Mouse (Mus musculus): ENCODE data around the gene Nav2.

DNA sequence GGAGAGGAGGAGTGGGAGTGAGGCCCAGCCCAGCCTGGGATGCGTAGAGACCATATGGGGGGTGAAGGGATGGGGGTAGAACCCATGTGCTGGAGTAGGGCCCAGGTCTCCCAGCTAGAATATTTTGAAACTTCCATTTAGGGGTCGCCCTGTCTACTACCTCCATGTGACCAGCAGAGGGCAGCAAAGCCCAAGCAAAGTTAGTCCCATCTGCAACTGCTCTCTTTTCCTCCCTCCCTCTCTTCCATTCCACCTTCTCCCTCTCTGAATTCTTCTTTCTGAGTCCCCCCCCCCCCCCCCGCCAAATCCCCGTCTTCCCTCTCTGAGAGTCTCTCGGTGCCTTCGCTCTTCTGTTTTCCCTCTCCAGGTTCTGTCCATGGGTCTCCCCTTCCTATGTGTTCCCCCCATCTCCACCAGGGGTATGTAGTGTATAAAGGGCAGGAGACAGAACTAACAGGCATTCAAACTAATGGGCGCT is 707.8 kb downstream of the Nav2 start:
- TF ChIP-seq POLR2A (IDR thresholded peaks at IDR 0.05; ENCODE audit: extremely low read depth, insufficient read depth, low read length): no peak
- TF ChIP-seq CTCF (IDR thresholded peaks at IDR 0.05; ENCODE audit: extremely low read depth, insufficient read depth, low read length): peak; percentile 92

Data from cortical plate, adult 2 months (tissue).